Mouse (Mus musculus) bone marrow macrophage, adult 2 months (primary cell): ENCODE measurements around the gene Pidd1.

Experiments
- CTCF ChIP-seq: IDR thresholded peaks from 2 replicates; pipeline ENCODE4 v1.5.1; 2012; ENCODE audit warnings: low read depth, mild to moderate bottlenecking, low read length, moderate library complexity
- POLR2A ChIP-seq: IDR thresholded peaks from 2 replicates; pipeline ENCODE4 v1.6.1; 2012; ENCODE audit warnings: mild to moderate bottlenecking, low read depth, low read length, borderline replicate concordance

DNA sequence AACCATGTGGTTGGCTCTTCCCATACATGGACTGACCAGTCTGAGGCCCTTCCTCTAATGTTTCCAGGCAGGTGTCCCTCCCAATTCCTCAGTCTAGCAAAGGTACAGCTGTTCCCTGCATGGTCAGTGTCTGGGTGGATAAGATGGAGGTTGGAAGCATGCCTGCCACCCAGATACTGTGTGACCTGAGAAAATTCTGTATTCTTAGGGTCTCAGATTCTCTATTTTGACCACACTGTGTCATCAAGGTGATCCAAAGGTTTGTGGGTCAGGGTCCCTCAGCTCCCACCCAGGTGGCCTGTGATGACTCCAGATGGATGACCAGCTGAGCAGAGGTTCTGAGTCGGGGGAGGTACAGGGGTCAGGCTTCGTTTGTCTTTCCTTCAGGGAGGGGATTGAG, 41.4 kb upstream of the Pidd1 start:
- TF ChIP-seq POLR2A (no peak), CTCF (no peak)
